Mouse (Mus musculus) effector memory CD4-positive, alpha-beta T cell, adult 7 months (primary cell): Measurements from ENCODE around the gene Gpr63. TPM values are rescaled to one million over a fixed set of nuclear protein-coding genes. Genes with fewer than 3 reads are reported as not detected.

ENCODE experiments used
- polyA plus RNA-seq: library from polyadenylated mRNA; unstranded; fragments of 100-300 nt; shearing (Covaris generic); gene quantifications from one replicate; pipeline ENCODE4 v1.2.1, GENCODE M21; 2017

The Gpr63 gene
- polyA plus RNA-seq = 0.52 TPM

GRCm38 (mm10) chr4:24966299-24966991 is at the start of gene Gpr63:
TSS of gene Gpr63 (plus strand) at chr4:24966407.

Other genes starting within 250 kb of the Gpr63 start
- 0.48 TPM for gene Klhl32, start 115.3 kb upstream of the Gpr63 start, polyA plus RNA-seq
- gene Ndufaf4, start 68.3 kb upstream of the Gpr63 start, polyA plus RNA-seq = 25.4 TPM